Mouse (Mus musculus) midbrain, postnatal 0 days (tissue): Measurements from ENCODE around the gene Cnfn. TPM values are rescaled to one million over a fixed set of nuclear protein-coding genes. Genes with fewer than 3 reads are reported as not detected.

ENCODE experiments used
- ATAC-seq: fragments of 200-750 bp; cut with Nextera tagmentation; 2 replicates; pipeline ENCODE4 v1.8.0; 2017; ENCODE audit warnings: moderate number of reproducible peaks, mild to moderate bottlenecking, moderate TSS enrichment, moderate library complexity; ENCODE audit not compliant: low FRiP score
- DNase-seq: peaks from one replicate; pipeline ENCODE4 v3.0.0-alpha.2; 2015; ENCODE audit warnings: low spot score
- H3K27ac ChIP-seq: fragments of 300-500 bp; sonication (generic); 2 replicates; pipeline ENCODE4 v1.5.1; 2014; ENCODE audit warnings: low read depth, mild to moderate bottlenecking, low read length, mixed read lengths
- H3K27me3 ChIP-seq: fragments of 300-500 bp; sonication (generic); 2 replicates; pipeline ENCODE4 v1.6.1; 2014; ENCODE audit warnings: low read length, control low read depth, mixed read lengths; ENCODE audit not compliant: insufficient read depth
- H3K36me3 ChIP-seq: fragments of 300-500 bp; sonication (generic); 2 replicates; pipeline ENCODE4 v1.6.1; 2014; ENCODE audit warnings: low read length, control low read depth, mixed read lengths; ENCODE audit not compliant: insufficient read depth
- H3K4me1 ChIP-seq: fragments of 300-500 bp; sonication (generic); 2 replicates; pipeline ENCODE4 v1.6.1; 2014; ENCODE audit warnings: mild to moderate bottlenecking, control low read depth, antibody characterized with exemption, low read length, mixed read lengths; ENCODE audit not compliant: insufficient read depth
- H3K4me2 ChIP-seq: fragments of 300-500 bp; sonication (generic); 2 replicates; pipeline ENCODE4 v1.6.1; 2014; ENCODE audit warnings: low read depth, mild to moderate bottlenecking, low read length, mixed read lengths; ENCODE audit not compliant: poor library complexity, severe bottlenecking
- H3K4me3 ChIP-seq: fragments of 300-500 bp; sonication (generic); 2 replicates; pipeline ENCODE4 v1.5.1; 2014; ENCODE audit warnings: low read depth, mild to moderate bottlenecking, low read length, moderate library complexity
- H3K9ac ChIP-seq: fragments of 300-500 bp; sonication (generic); replicated peaks from 2 replicates; pipeline ENCODE4 v1.6.1; 2014; ENCODE audit warnings: mild to moderate bottlenecking, low read length, moderate library complexity, mixed read lengths; ENCODE audit not compliant: poor library complexity, severe bottlenecking
- H3K9me3 ChIP-seq: fragments of 300-500 bp; sonication (generic); 2 replicates; pipeline ENCODE4 v1.6.1; 2016; ENCODE audit warnings: low read length, control low read depth
- CTCF ChIP-seq: IDR thresholded peaks from 2 replicates; pipeline ENCODE4 v1.5.1; 2016; ENCODE audit warnings: antibody characterized with exemption, mild to moderate bottlenecking
- WGBS: fragments of 180-500 bp; shearing (Covaris S2); extraction: QIAGEN DNeasy Blood & Tissue Kit; methylation state at CpG from one replicate; pipeline ENCODE4 v1.1.7; 2014; 5-methylcytosine and 5-hydroxymethylcytosine counted together
- polyA plus RNA-seq: library from polyadenylated mRNA; unstranded; fragments of >200 nt; fragmentation: Nextera tagmentation; extraction: Ambion mirVana; gene quantifications from 2 replicates; pipeline ENCODE4 v1.2.1, GENCODE M21; 2015
- total RNA-seq: library from RNA; depleted of rRNA; stranded (reverse); fragments of >200 nt; gene quantifications from 2 replicates; pipeline ENCODE4 v1.2.3, GENCODE M21; 2014

The Cnfn gene
- total and polyA plus RNA-seq, 2 experiments from 2014 or later, result not detected

DNA sequence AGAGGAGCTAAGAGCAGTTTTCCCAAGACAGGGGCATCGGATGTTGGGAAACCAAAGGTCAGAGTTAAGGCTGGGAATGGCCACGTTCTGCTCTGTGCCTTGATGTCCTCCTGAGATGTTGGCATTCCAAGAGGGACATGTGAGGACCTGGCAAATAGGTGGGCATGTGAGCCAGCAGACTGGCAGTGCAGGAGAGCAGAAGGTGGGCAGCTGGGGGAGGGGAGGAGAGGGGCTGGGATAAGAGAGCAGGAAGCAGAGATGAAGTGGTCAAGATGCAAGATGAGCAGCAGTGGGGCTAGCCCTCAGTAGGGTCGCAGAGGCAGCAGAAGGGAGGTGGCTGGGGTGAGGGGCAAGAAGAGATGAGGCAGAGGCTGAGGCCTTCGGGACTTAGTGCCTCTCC, 14.4 kb upstream of the Cnfn start:
- Histone ChIP-seq H3K4me2 (no peak overlapping the region), H3K4me1 (no peaks in the 10 kb centered on the region), H3K9ac (no peak overlapping the region), H3K36me3 (peaks cover 58% of the 10 kb centered on the region), H3K27me3 (no peaks in the 10 kb centered on the region), H3K4me3 (no peak overlapping the region), H3K27ac (no peak overlapping the region), H3K9me3 (no peaks in the 10 kb centered on the region)
- ATAC-seq (no peak), DNase-seq (no peak)
- TF ChIP-seq CTCF, result no peak
- 85% methylated on average over 4 of the region's 4 CpGs for WGBS

GRCm38 (mm10) chr7:25383385-25383784, 13.9 kb upstream of the Cnfn start:
- H3K36me3 ChIP-seq, result peaks cover 53% of the 10 kb centered on the region
- no peaks in the 10 kb centered on the region for H3K27me3 ChIP-seq
- H3K4me2 ChIP-seq, result no peak overlapping the region
- H3K9ac ChIP-seq, result no peak overlapping the region
- ATAC-seq (no peak), DNase-seq (no peak)
- H3K4me3 ChIP-seq, result no peak overlapping the region
- WGBS, result 90% methylated on average over 7 of the region's 7 CpGs
- no peaks in the 10 kb centered on the region for H3K4me1 ChIP-seq
- no peak for TF ChIP-seq CTCF
- no peaks in the 10 kb centered on the region for H3K9me3 ChIP-seq
- no peak overlapping the region for H3K27ac ChIP-seq

DNA sequence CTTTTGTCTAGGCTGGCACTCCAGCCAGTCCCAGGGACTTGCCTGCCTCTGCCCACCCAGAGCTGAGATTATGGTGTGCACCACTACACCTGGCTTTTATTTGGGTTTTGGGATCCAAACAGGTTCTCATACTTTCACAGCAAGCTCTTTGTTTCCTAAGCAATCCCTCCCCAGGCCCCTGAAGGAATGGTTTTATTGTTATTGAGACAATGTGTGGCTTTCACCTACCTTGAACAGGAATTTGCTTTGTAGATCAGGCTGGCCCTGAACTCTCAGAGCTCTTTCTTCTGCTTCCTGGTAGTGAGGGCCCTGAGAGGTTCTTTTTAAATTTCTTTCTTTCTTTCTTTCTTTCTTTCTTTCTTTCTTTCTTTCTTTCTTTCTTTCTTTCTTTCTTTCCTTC, 13.0 kb upstream of the Cnfn start:
- ATAC-seq, result no peak

DNA sequence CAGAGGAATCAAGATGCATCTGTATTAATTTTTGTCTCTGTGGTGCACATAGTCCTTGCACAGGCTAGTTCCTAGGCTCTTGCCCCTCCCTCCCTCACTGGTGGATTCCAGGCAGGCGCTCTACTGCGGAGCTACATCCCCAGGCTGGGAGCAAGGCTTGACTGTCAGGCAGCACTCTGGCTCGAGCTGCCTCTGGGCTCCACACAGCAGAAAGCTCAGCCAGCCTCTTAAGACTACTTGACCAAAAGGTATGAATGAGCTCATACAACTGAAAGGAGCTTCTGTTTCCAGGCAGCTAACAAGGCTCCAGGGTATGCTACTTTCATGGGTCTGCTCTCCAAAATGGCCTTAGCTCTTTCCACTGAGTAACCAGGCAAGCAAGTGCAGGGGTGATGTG, 11.8 kb upstream of the Cnfn start:
- no peaks in the 10 kb centered on the region for H3K4me1 ChIP-seq
- TF ChIP-seq CTCF, result no peak
- 0 out of 2 replicates have a peak overlapping the region, but pooled peaks have one; percentile 19 for H3K9ac ChIP-seq
- H3K27me3 ChIP-seq, result no peaks in the 10 kb centered on the region
- WGBS, result 39% methylated on average over 3 of the region's 3 CpGs
- no peak overlapping the region for H3K27ac ChIP-seq
- no peaks in the 10 kb centered on the region for H3K9me3 ChIP-seq
- H3K36me3 ChIP-seq, result peaks cover 36% of the 10 kb centered on the region
- ATAC-seq (no peak), DNase-seq (no peak)
- no peak overlapping the region for H3K4me3 ChIP-seq
- no peak overlapping the region for H3K4me2 ChIP-seq

More for the DNA sequence above, 13.0 kb upstream of the Cnfn start:
- H3K9me3 ChIP-seq, result no peaks in the 10 kb centered on the region
- no peak for TF ChIP-seq CTCF
- no peaks in the 10 kb centered on the region for H3K4me1 ChIP-seq
- no peak overlapping the region for H3K27ac ChIP-seq
- H3K4me3 ChIP-seq, result no peak overlapping the region
- no peak overlapping the region for H3K4me2 ChIP-seq
- H3K27me3 ChIP-seq, result no peaks in the 10 kb centered on the region
- peaks cover 45% of the 10 kb centered on the region for H3K36me3 ChIP-seq
- no peak overlapping the region for H3K9ac ChIP-seq
- DNase-seq, result no peak

GRCm38 (mm10) chr7:25380392-25381283, 11.1 kb upstream of the Cnfn start:
- H3K4me1 ChIP-seq, result no peaks in the 10 kb centered on the region
- peaks cover 32% of the 10 kb centered on the region for H3K36me3 ChIP-seq
- no peak overlapping the region for H3K4me3 ChIP-seq
- no peak for TF ChIP-seq CTCF
- peak overlapping the region; percentile 19; the same call in 1 of the 2 replicates for H3K9ac ChIP-seq
- H3K9me3 ChIP-seq, result no peaks in the 10 kb centered on the region
- WGBS, result 61% methylated on average over 18 of the region's 18 CpGs
- no peak overlapping the region for H3K27ac ChIP-seq
- ATAC-seq (no peak), DNase-seq (no peak)
- no peaks in the 10 kb centered on the region for H3K27me3 ChIP-seq
- H3K4me2 ChIP-seq, result peak overlapping the region; percentile 43
